Mouse (Mus musculus): ENCODE data around the gene Rab40c. TPM values are rescaled to one million over a fixed set of nuclear protein-coding genes. Genes with fewer than 3 reads are reported as not detected.

The Rab40c gene
- polyA plus RNA-seq, 1 experiment from 2014 or later, result 15.0 TPM

DNA sequence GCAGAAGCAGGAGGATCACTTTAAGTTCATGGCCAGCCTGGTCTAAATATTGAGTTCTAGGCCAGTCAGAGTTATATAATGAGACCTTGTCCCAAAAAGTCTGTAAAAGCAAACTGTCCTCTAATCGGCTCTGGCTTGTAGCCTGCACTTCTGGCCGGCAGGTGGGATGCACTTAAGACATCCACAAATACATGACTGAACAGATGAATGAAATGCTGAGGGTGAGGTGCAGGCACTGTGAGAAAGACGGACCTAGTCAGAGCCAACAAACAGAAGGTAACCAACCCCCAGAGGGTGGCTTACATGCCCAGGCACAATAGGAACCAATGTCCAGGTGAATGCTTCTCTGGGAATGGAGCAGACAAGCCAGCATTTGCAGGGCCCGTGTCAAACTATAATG is 5.2 kb downstream of the Rab40c start:
- Histone ChIP-seq H3K36me3 (ENCODE audit: control insufficient read depth, insufficient read depth, low read length) (no peaks in the 10 kb centered on the region), H3K4me1 (ENCODE audit: control insufficient read depth, insufficient read depth, low read length) (peaks cover 12% of the 10 kb centered on the region), H3K4me3 (ENCODE audit: low read depth, low read length) (no peak overlapping the region), H3K27ac (ENCODE audit: low read depth, low read length) (no peak overlapping the region), H3K27me3 (ENCODE audit: control insufficient read depth, insufficient read depth, low read length) (no peaks in the 10 kb centered on the region), H3K9me3 (ENCODE audit: control insufficient read depth, low read length) (no peaks in the 10 kb centered on the region), H3K4me2 (no peak overlapping the region), H3K9ac (ENCODE audit: low read length) (no peak overlapping the region)
- no peak for DNase-seq (ENCODE audit: low spot score, missing footprints)
- ATAC-seq (ENCODE audit: low FRiP score), result no peak
- WGBS, result 87% methylated on average over 4 of the region's 4 CpGs

DNA sequence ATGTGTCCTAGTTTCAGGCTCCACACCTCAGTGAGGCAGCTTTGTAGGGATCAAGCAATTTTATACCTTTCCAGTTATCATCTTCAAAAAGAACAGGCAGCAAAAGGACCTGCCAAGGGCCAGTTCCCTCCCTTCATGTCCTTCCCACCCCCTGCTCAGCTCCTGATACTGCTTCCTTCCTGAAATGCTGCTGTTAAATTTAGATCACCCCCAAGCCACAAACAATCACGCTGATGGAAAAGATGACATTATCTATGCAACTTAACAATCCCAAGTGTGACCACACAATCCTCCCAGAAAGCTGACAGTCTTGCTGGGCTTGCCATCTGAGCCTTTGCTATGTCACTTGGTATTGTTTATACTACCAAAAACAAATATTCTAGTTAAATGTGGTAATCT is 5.7 kb downstream of the Rab40c start:
- DNase-seq (ENCODE audit: low spot score, missing footprints) (no peak), ATAC-seq (ENCODE audit: low FRiP score) (no peak)
- WGBS, result 88% methylated on average over 1 of the region's 1 CpGs
- H3K27me3 ChIP-seq (ENCODE audit: control insufficient read depth, insufficient read depth, low read length), result no peaks in the 10 kb centered on the region
- H3K27ac ChIP-seq (ENCODE audit: low read depth, low read length), result no peak overlapping the region
- H3K4me3 ChIP-seq (ENCODE audit: low read depth, low read length), result no peak overlapping the region
- H3K9me3 ChIP-seq (ENCODE audit: control insufficient read depth, low read length), result no peaks in the 10 kb centered on the region
- no peak overlapping the region for H3K4me2 ChIP-seq
- H3K9ac ChIP-seq (ENCODE audit: low read length), result no peak overlapping the region
- no peaks in the 10 kb centered on the region for H3K36me3 ChIP-seq (ENCODE audit: control insufficient read depth, insufficient read depth, low read length)
- H3K4me1 ChIP-seq (ENCODE audit: control insufficient read depth, insufficient read depth, low read length), result peaks cover 11% of the 10 kb centered on the region

DNA sequence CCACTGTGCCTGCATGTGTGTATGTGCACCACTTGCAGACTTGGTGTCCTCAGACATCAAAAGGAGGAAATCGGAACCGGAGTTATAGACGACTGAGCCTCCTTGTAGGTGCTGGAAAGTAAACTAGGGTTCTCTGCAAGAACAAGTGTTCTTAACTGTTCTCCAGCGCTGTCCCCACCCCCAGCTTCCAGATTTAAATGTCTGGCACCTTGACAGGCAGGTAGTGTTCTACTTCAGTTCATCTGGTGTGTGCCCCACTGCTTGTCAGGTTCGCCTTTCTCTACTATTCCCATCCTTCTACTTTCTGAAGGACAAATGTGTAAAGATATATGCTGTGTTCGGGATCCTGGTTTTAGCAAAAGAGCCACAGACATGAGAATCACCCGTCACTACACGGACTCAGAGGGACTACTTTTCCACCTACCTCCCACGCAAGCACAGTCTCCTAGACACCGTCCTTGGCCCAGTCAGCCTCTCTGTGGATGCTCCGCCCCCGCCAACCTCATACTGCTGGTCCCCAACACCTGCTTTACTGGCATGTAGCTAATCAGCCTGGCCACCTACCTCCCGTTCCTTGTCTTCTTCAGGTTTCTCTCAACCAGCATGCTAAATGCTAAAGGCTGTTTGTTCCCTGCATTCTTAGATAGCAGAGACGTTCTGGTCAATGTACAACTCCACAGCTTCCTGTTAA is 6.2 kb downstream of the Rab40c start:
- Histone ChIP-seq H3K36me3 (ENCODE audit: control insufficient read depth, insufficient read depth, low read length) (no peaks in the 10 kb centered on the region), H3K4me3 (ENCODE audit: low read depth, low read length) (no peak overlapping the region), H3K27ac (ENCODE audit: low read depth, low read length) (no peak overlapping the region), H3K9me3 (ENCODE audit: control insufficient read depth, low read length) (no peaks in the 10 kb centered on the region), H3K9ac (ENCODE audit: low read length) (no peak overlapping the region), H3K4me2 (no peak overlapping the region), H3K27me3 (ENCODE audit: control insufficient read depth, insufficient read depth, low read length) (no peaks in the 10 kb centered on the region), H3K4me1 (ENCODE audit: control insufficient read depth, insufficient read depth, low read length) (peaks cover 5% of the 10 kb centered on the region)
- no peak for DNase-seq (ENCODE audit: low spot score, missing footprints)
- ATAC-seq (ENCODE audit: low FRiP score), result no peak
- 88% methylated on average over 14 of the region's 14 CpGs for WGBS

DNA sequence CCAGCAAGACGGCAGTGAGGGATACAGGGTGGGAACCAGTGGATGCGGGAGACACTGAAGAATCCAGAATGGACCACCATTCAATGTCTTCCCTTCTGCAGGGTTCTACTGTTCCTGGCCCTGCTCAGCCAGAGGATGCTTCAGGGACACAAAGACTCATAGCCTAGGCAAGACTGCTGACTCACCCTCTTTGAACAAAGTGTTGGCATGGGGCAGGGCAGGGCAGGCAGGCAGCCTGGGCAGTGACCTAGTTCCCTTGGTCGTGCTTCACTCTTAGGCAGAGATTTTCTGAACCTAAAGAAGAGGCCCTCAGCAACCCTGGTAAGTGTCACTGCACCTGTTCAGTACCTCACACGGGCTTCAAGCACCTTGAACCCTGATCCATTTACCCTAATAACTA is 7.7 kb downstream of the Rab40c start:
- ATAC-seq (ENCODE audit: low FRiP score), result no peak
- 93% methylated on average over 4 of the region's 4 CpGs for WGBS
- H3K4me1 ChIP-seq (ENCODE audit: control insufficient read depth, insufficient read depth, low read length), result no peaks in the 10 kb centered on the region
- no peak for DNase-seq (ENCODE audit: low spot score, missing footprints)
- no peaks in the 10 kb centered on the region for H3K27me3 ChIP-seq (ENCODE audit: control insufficient read depth, insufficient read depth, low read length)
- H3K36me3 ChIP-seq (ENCODE audit: control insufficient read depth, insufficient read depth, low read length), result no peaks in the 10 kb centered on the region
- H3K4me2 ChIP-seq, result no peak overlapping the region
- H3K4me3 ChIP-seq (ENCODE audit: low read depth, low read length), result no peak overlapping the region
- no peak overlapping the region for H3K27ac ChIP-seq (ENCODE audit: low read depth, low read length)
- no peak overlapping the region for H3K9ac ChIP-seq (ENCODE audit: low read length)
- no peaks in the 10 kb centered on the region for H3K9me3 ChIP-seq (ENCODE audit: control insufficient read depth, low read length)

DNA sequence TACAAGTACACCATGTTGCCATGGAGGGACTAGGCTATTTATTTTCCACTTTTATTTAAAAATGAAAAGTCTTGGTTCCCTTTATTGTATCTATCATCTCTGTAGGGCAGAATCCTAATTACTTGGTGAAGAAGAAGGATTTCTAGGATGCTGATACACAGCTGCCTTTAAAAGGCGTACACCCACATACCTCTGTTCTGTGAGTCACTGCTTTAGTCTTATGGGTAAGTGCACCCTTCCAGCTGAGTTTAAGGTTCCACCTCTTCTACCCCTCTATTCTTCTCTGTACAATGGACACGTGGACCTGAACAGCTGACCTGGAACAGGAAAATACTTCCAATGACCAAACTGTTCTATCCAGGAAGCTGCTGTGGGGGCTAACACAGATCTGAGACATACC is 11.9 kb downstream of the Rab40c start:
- Histone ChIP-seq H3K27me3 (ENCODE audit: control insufficient read depth, insufficient read depth, low read length) (no peaks in the 10 kb centered on the region), H3K4me3 (ENCODE audit: low read depth, low read length) (no peak overlapping the region), H3K4me2 (no peak overlapping the region), H3K36me3 (ENCODE audit: control insufficient read depth, insufficient read depth, low read length) (no peaks in the 10 kb centered on the region), H3K9ac (ENCODE audit: low read length) (no peak overlapping the region), H3K27ac (ENCODE audit: low read depth, low read length) (no peak overlapping the region), H3K4me1 (ENCODE audit: control insufficient read depth, insufficient read depth, low read length) (no peaks in the 10 kb centered on the region), H3K9me3 (ENCODE audit: control insufficient read depth, low read length) (no peaks in the 10 kb centered on the region)
- WGBS, result 82% methylated on average over 2 of the region's 2 CpGs
- no peak for DNase-seq (ENCODE audit: low spot score, missing footprints)
- ATAC-seq (ENCODE audit: low FRiP score), result no peak

DNA sequence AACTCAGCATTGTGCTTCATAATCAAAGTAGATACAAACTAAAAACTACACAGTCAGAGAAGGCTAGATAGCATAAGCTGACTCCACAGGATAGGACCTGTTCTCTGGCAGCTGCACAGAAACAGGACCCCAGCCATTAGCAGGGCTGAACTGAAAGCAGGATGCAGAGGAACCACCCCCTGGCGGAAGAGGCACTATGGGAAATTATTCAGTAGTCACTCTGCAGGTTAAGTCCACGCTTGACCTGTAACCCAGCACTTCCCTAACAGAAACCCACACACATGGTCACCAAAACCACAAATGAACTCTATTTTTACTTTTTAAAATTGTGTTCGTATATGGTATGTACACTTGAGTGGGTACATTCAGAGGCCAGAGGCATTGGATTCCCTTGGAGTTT is 16.5 kb downstream of the Rab40c start:
- ATAC-seq (ENCODE audit: low FRiP score) (no peak), DNase-seq (ENCODE audit: low spot score, missing footprints) (no peak)
- Histone ChIP-seq H3K27me3 (ENCODE audit: control insufficient read depth, insufficient read depth, low read length) (no peaks in the 10 kb centered on the region), H3K9ac (ENCODE audit: low read length) (no peak overlapping the region), H3K9me3 (ENCODE audit: control insufficient read depth, low read length) (no peaks in the 10 kb centered on the region), H3K36me3 (ENCODE audit: control insufficient read depth, insufficient read depth, low read length) (0 out of 2 replicates have a peak, but pooled peaks cover 3% of the 10 kb centered on the region), H3K4me3 (ENCODE audit: low read depth, low read length) (no peak overlapping the region), H3K27ac (ENCODE audit: low read depth, low read length) (no peak overlapping the region), H3K4me1 (ENCODE audit: control insufficient read depth, insufficient read depth, low read length) (no peaks in the 10 kb centered on the region), H3K4me2 (no peak overlapping the region)
- 89% methylated on average over 3 of the region's 3 CpGs for WGBS

DNA sequence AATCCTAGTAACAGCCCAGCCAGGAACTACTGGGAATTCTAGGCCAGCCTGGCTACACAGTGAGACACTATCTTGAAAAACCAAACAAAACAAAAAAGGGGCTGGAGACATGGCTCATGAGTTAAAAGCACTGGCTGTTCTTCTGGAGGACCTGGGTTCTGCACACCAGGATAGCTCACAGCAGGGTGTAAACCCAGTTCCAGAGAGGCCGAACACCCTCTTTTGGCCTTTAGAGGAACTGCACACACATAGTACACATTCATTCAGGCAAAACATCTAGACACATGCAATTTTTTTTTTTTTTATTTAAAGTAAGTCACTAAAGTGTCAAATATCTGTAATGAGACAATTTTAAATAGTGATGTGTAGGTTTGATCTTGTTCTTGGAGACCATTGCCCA is 19.3 kb downstream of the Rab40c start:
- Histone ChIP-seq H3K27ac (ENCODE audit: low read depth, low read length) (no peak overlapping the region), H3K9ac (ENCODE audit: low read length) (no peak overlapping the region), H3K36me3 (ENCODE audit: control insufficient read depth, insufficient read depth, low read length) (0 out of 2 replicates have a peak, but pooled peaks cover 3% of the 10 kb centered on the region), H3K4me2 (no peak overlapping the region), H3K27me3 (ENCODE audit: control insufficient read depth, insufficient read depth, low read length) (no peaks in the 10 kb centered on the region), H3K4me3 (ENCODE audit: low read depth, low read length) (no peak overlapping the region), H3K9me3 (ENCODE audit: control insufficient read depth, low read length) (no peaks in the 10 kb centered on the region), H3K4me1 (ENCODE audit: control insufficient read depth, insufficient read depth, low read length) (no peaks in the 10 kb centered on the region; the same call in 1 of the 2 replicates)
- no peak for ATAC-seq (ENCODE audit: low FRiP score)
- 96% methylated on average over 1 of the region's 1 CpGs for WGBS
- no peak for DNase-seq (ENCODE audit: low spot score, missing footprints)

DNA sequence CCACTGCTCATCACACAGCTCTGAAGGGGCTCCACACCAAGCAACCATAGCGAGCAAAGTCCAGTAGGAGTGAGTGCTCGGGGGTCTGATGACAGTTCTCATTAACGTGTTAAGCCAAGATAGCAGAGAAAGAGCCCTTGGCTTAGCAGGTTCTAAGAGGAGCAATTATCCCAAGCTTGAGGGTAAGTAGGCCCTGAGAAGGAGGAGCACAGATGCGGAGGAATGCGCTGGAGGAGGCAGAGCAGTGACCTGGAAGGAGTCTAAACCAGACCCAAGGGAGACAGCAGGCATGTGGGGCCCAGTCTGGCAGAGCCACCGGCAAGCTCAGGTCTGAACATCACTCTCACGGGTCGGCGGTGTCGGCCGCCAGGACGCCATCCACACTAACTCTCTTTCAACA is 23.6 kb downstream of the Rab40c start:
- H3K27ac ChIP-seq (ENCODE audit: low read depth, low read length), result no peak overlapping the region
- DNase-seq (ENCODE audit: low spot score, missing footprints), result no peak
- WGBS, result 67% methylated on average over 12 of the region's 12 CpGs

DNA sequence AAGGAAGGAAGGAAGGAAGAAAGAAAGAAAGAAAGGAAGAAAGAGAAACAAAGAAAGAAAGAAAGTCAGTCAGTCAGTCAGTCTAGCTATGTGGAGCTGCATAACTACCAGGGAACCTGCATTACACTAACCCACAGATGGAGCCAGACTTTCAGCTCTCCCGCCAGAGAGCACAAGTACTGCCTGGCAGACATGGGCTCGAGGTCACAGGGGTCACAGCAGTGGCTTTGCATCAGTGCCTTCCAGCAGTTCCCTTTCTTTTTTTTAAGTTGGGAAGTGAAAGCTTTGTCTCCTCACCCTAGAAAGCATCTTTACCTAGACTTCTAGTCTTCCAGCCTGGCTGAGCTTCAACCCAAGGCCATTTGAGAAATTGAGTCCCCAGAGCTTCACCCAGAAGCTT is 24.1 kb downstream of the Rab40c start:
- 12% methylated on average over 2 of the region's 2 CpGs for WGBS
- Histone ChIP-seq H3K4me1 (ENCODE audit: control insufficient read depth, insufficient read depth, low read length) (no peaks in the 10 kb centered on the region; the same call in 1 of the 2 replicates), H3K9ac (ENCODE audit: low read length) (no peak overlapping the region), H3K4me2 (no peak overlapping the region), H3K4me3 (ENCODE audit: low read depth, low read length) (no peak overlapping the region), H3K9me3 (ENCODE audit: control insufficient read depth, low read length) (no peaks in the 10 kb centered on the region), H3K36me3 (ENCODE audit: control insufficient read depth, insufficient read depth, low read length) (0 out of 2 replicates have a peak, but pooled peaks cover 3% of the 10 kb centered on the region), H3K27ac (ENCODE audit: low read depth, low read length) (no peak overlapping the region), H3K27me3 (ENCODE audit: control insufficient read depth, insufficient read depth, low read length) (no peaks in the 10 kb centered on the region)
- ATAC-seq (ENCODE audit: low FRiP score), result no peak
- no peak for DNase-seq (ENCODE audit: low spot score, missing footprints)

More for the DNA sequence above, 23.6 kb downstream of the Rab40c start:
- no peak overlapping the region for H3K9ac ChIP-seq (ENCODE audit: low read length)
- no peaks in the 10 kb centered on the region; the same call in 1 of the 2 replicates for H3K4me1 ChIP-seq (ENCODE audit: control insufficient read depth, insufficient read depth, low read length)
- H3K9me3 ChIP-seq (ENCODE audit: control insufficient read depth, low read length), result no peaks in the 10 kb centered on the region
- no peak for ATAC-seq (ENCODE audit: low FRiP score)
- 0 out of 2 replicates have a peak, but pooled peaks cover 3% of the 10 kb centered on the region for H3K36me3 ChIP-seq (ENCODE audit: control insufficient read depth, insufficient read depth, low read length)
- H3K4me2 ChIP-seq, result no peak overlapping the region
- H3K27me3 ChIP-seq (ENCODE audit: control insufficient read depth, insufficient read depth, low read length), result no peaks in the 10 kb centered on the region
- no peak overlapping the region for H3K4me3 ChIP-seq (ENCODE audit: low read depth, low read length)

Data from midbrain, embryonic 11.5 days (tissue).